Mouse (Mus musculus) liver, adult (tissue): ENCODE data around the gene Ankrd61.

Experiments used
- GATA4 ChIP-seq: IDR thresholded peaks from 2 replicates; pipeline ENCODE4 v1.6.1; 2014; ENCODE audit warnings: mild to moderate bottlenecking, low read length; ENCODE audit not compliant: insufficient replicate concordance

Gene Ankrd61

DNA sequence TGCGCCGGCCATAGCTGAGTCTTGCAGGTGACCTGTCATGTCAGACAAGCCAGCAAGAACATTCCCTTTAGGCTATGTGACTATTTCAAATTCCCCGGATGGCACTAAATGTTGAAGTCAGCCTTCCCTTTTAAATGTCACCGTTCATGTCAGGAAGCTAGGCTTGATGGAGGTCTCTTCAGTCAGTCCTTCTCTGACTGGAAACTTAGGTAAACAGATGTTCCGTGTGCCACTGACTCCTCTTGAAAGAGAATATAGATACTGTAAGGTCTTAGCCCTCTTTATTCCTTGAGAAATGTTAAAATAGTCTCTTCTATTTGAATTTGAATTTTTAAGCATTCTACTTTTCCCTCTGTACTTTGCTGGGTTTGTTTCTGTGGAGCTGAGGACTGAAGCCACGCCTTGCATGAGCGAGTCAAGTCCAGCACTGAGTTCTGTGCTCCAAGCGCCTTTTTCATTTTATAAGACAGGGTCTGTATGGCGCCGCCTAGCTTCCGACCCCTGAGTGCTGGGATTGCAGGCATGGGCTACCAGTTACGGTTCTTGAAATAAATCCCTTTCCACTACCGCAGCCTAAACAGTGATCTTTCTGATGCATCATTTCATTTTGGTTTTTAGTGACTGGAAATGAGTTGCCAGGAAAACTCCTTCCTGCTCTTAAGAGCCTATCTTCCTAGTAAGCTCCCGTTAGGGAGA lies at the start of gene Ankrd61:
TSS of gene Ankrd61 (minus strand) at position 51 of the 696 bp plus-strand sequence.
- no peak for TF ChIP-seq GATA4

DNA sequence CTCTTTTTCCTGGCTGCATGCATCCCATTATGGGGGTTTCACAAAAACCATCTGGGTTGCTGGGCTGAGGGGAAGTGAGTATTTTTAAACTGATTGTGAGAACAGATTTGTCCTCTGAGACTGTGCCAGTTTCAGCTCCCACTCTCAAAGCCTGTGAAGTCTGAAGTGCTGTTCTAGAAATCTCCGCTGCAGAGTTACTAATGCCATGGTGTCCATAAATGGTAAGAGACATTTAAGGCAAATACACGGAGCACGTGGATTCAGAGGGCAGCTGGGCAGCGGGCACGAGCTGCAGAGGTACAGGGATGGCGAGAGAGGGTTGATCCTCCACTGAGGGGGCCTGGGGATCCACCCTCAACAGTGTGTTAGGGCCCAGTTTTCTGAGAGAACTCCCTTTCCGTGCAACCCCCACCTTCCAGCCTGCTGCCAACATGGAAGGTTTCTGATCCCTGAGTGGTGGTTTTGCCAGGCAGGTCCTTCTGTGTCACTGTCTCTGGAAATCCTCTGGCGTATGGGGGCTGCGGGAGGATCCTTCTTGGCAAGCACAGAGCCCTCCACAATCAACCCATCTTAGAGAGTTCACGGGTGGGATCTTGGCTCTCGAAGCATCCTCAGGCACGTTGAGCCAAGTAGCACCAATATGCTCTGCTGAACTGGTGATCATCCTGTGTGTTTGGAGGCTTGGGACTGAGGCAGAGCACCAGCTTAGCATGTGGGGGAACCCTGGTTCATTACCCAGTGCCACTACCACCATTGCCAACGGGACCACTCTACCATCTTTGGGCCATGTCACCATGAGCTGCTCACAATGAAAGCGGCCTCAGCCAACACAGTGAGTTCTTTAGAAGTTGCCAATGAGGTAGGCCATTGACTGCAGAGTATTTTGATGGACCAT lies 46.0 kb upstream of the Ankrd61 start:
- TF ChIP-seq GATA4: no peak

DNA sequence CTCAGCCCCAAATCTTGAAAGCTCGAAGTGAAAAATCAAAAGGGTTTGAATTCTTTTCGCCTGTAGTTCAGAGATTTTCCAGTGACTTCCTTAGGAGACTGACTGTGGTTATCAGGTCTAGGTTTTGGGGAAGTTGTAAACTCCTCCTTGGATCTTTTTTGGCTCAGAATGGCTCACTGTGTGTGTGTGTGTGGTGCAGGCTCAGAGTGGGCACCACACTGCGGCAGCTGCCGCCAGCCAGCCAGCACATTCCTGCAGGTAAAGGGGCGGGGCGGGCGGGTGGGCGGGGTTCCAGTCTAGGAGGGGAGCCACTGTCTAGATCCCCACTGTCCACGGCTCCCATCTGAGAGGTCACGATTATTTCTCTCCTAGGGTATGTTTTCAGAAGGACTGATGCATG lies 44.1 kb upstream of the Ankrd61 start:
- TF ChIP-seq GATA4: no peak

DNA sequence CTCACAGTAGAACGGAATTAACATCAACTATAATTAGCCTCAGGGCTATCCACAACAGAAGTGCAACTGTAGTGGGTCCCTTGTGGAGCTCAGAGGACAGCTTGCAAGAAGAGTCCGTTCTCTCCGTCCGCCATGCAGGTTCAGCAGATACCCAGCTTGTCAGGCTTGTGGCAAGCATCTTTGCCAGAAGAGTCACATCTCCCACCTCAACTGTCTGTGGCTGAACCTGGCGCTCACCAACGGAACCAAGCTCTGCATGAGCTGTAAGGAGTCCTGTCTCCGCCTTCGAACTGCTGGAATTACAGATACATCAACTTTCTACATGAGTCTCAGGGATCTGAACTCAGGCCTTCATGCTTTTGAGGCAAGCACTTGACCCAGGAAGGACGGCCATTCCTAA lies 38.7 kb upstream of the Ankrd61 start:
- no peak for TF ChIP-seq GATA4

DNA sequence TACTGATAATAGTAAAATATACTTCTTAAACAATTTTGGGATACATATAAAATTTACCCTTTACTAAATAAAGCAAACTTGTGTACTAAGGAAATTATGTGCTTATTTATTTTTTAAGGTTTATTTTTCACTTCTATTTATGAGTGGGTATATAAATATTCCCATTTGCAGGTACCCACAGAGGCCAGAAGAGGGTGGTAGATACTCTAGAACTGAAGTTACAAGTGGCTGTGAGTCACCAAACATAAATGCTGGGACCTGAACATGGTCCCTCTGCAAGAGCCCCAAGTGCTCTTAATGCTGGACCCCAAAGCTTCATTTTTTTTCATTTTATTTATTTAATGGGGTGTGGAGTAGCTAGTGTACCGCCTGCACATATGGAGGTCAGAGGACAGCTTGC lies 36.4 kb upstream of the Ankrd61 start:
- no peak for TF ChIP-seq GATA4

DNA sequence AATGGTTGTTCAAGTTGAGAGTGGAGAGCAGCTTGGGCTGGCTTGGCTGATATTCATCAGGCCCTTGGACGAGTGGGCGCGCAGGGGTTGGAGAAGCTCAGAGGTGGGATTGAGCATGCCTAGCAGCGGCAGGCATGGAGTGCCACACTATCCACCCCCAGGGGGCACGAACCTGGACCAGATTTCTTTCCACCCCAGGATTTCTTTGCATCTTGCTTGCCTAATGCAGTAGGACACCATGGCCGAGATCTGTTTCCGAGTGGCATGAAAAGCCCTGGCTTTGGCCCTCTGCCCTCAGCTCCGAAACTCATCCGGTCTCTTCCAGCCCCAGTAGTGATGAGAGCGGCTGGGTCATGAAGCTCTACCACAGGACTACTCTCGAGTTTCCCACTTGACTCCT lies 35.9 kb upstream of the Ankrd61 start:
- no peak for TF ChIP-seq GATA4

DNA sequence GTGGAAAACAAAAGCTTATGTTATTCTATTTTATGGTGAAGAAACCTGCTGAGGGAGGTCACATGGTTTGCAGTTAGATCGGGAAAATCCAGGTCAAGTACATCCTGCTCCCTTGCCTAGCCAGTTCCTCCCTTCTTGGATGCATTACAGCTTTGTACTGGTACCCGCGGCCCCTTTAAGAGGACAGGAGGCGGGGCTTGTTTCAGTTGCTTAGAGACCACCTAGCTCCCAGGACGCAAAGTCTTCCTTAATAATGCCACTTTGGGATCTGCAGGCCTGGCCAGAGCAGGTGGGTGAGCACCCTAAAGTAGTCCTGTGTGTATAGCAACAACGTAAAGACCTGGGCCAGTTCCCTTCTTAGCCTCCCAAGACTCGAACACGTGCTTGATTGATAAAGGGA lies 35.3 kb upstream of the Ankrd61 start, which contains the start of gene Rsph10b:
TSS of gene Rsph10b (plus strand) at position 205 of the 400 bp plus-strand sequence.
- no peak for TF ChIP-seq GATA4

DNA sequence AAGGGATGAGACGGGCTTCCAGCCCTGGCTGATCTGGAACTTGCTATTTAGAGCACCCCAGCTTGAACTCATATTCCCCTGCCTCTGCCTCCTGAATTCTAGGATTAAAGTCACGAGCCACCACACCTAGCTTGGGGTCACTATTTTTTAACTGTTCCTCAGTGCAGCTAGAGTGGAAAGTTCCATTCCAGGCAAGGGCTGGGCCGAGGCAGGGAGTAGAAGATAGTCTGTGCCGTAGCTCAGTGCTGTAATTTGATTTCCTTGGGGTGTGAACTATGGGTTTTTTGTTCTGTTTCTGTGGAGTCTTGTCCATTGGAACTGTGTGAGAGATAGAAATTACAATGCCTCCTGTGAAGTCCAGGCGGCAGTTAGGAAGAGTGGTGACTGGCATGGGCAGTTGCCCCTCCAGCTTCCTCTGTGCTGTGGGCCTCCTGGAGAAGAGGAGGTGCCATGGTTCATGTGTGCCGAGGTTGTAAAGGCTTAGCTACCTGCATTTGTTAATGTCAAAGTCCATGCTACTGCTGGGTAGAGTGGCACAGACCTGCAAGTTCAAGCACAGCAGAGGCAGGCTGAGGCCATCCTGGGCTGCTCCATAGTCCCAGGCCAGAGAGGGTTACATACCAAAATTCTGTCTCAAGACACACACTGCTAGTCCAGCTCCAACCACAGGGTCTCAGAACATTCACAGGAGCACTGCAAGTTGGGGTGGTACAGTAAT lies 34.5 kb upstream of the Ankrd61 start:
- no peak for TF ChIP-seq GATA4

DNA sequence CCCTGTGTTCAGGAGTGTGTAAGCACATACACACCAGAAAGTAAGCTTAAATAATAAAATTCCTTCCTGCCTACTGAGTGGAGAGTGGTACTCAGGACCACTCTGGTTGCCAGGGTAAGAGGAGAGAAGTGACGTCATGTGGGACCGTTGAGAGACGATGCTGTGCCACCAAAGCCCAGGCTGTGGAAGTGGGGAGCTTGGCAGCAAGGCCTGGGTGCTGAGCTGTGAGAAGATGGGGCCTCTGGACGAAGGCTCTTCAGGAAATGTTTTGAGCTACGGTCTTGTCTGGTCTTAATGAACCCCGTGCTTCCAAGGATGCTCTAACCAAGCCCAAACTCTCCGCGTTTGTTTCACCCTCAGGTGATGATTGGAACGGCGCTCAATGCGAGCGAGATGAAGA lies 33.2 kb upstream of the Ankrd61 start:
- TF ChIP-seq GATA4: no peak

DNA sequence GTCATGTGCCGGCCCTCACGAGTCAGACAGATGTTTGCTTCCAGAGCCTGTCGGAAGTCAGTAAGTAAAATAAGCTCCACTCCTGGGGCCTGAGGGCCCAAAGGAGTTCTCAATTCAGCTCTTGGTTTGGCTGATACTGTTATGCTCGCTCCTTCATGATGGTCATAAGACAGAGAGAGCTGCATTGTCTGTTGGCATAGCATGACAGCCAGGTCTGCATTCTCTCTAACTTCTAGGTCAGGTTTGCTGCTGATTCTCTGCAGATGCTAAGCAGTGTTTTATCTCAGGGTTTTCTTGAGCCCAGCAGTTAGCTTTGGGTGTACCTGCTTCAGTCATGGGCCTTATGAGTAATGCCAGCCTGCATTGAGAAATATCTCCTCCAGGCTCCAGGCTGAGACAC lies 31.8 kb upstream of the Ankrd61 start:
- TF ChIP-seq GATA4: no peak

DNA sequence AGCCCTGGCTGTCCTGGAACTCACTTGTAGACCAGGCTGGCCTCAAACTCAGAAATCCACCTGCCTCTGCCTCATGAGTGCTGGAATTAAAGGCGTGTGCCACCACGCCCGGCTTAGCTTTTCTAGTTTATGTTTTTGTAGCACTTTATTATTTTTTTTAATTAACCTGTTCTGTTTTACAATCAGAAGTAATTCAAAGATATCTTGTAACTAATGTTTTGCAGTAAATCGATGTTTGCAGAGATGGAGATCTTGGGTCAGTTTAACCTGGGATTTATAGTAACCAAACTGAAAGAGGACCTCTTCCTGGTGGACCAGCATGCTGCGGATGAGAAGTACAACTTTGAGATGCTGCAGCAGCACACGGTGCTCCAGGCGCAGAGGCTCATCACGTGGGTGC lies 30.4 kb upstream of the Ankrd61 start, which contains the start of gene Gm42421:
TSS of gene Gm42421 (plus strand) at position 301 of the 400 bp plus-strand sequence.
- TF ChIP-seq GATA4: no peak

DNA sequence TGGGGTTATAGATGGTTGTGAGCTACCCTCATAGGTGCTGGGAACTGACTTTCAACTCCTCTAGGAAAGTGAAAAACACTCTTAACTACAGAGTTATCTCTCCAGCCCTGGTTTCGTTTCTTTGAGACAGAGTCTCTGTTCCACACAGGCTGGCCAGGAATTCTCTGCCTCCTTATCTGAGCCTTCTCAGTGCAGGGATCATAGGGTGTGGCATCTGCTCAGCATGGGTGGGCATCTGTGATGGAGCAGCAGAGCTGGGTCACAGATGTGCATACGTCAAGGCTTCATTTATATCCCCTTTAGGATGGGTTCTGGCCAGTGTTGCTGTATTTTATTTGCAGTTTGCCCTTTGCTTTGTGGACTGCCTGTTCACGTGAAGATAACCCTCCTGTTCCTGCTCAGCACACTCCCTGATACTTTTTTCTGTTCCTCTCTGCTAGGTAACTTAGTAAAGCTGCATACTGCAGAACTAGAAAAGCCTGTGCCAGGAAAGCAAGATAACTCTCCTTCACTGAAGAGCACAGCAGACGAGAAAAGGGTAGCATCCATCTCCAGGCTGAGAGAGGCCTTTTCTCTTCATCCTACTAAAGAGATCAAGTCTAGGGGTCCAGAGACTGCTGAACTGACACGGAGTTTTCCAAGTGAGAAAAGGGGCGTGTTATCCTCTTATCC lies 27.4 kb upstream of the Ankrd61 start:
- no peak for TF ChIP-seq GATA4

DNA sequence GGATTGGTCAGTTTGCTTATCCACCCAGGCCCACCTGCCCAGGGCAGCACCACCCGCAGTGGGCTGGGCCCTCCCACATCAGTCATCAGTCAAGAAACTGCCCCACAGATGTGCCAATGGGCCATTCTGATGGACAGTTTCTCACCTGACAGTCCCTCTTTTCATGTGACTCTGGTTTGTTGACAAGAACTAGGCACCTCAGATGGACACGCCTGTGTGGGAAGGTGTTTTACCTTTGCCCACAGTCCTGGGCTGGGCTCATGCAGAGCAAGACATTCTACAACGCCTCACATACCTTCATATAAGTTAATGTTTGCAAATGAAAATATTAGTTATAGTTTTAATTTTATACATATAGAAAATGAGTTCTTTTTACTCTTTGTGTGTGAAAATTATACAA lies 20.6 kb upstream of the Ankrd61 start:
- TF ChIP-seq GATA4: no peak

DNA sequence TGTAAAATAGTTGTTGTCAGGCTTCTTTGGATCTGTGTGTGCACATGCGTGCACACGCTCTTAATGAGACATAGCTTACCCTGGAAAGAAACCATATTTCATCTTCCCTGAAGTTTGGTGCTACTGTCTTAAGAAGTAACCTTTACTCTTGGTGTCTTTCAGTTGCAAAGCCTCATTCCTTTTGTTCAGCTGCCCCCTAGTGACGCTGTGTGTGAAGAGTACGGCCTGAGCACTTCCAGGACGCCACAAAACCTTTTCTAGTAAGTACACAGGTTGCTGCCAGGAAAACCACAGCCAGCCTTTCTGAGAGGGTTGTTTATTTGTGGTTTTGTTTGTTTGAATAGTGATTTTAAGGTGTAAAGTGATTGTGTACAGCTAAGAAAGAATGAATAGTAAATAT lies 19.9 kb upstream of the Ankrd61 start:
- TF ChIP-seq GATA4: no peak

DNA sequence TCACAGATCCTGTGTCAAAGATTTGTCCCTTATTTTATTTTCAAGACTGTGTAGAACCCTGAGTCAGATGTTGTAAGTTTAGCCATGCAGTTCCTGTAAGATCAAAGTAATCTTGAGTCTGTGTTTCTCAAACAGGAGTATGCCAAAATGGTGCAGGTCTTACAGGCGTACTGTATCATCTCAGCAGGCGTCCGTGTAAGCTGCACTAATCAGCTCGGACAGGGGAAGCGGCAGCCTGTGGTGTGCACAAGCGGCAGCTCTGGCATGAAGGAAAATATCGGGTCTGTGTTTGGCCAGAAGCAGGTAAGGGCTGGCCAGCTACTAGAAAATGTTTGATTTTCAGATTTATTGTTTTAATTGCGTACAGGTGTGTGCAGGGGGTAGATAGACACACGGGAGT lies 18.7 kb upstream of the Ankrd61 start:
- no peak for TF ChIP-seq GATA4
